34 mouse cellular contexts compared by ENCODE assay signal in genomic region chr2:131163924-131164323, GRCm38 (mm10). TPM values are rescaled to one million over a fixed set of nuclear protein-coding genes. Genes with fewer than 3 reads are reported as not detected.
A peak's percentile ranks its signal among the peaks of the same experiment; 100 is the strongest.
DNase-seq lines count a peak whose midpoint lies in the region; ATAC-seq and TF ChIP-seq lines count a peak whose summit lies in the region.
"Had no signal": no experiment of that assay in that cellular context is flagged by ENCODE, and none has a peak within 500 bp of the region (broad histone marks: within the 10 kb centered on the region; RNA-seq: fewer than 3 reads in every experiment).

No protein-coding gene starts in this region.

- DNase-seq in embryonic facial prominence, embryonic 10.5 days (ENCODE audit: low spot score) = no peak
- peak; percentile 92 for DNase-seq in kidney, adult 2 months
- peak; percentile 30 for DNase-seq in liver, embryonic 11.5 days (ENCODE audit: low spot score)
- peak; percentile 68 to 86 for DNase-seq in kidney, postnatal 36 days
- no peak for DNase-seq in frontal cortex, postnatal 36 days (ENCODE audit: low spot score in 2 of 2)
- DNase-seq: adrenal gland, postnatal 10 days; cerebellum, adult 11 months; cerebellum, adult 9-10 months; cerebellum, postnatal 36 days; gastrocnemius, postnatal 25 days; heart, adult 18-20 months; heart, postnatal 4 days; lung, adult 2 months; lung, postnatal 10 days; right cerebral cortex, postnatal 4 days; thymus, adult 18-20 months; thymus, postnatal 25 days had no signal

- no peak overlapping the region for H3K4me3 ChIP-seq in embryonic facial prominence, embryonic 13.5 days
- no peak overlapping the region for H3K4me3 ChIP-seq in embryonic facial prominence, embryonic 10.5 days
- peak overlapping the region; percentile 45 for H3K4me3 ChIP-seq in kidney, adult 2 months (ENCODE audit: insufficient read depth, low read depth, low read length)
- no peak overlapping the region for H3K4me3 ChIP-seq in kidney, embryonic 16.5 days (ENCODE audit: low read length)
- no peak overlapping the region for H3K4me3 ChIP-seq in liver, embryonic 11.5 days (ENCODE audit: low read depth, low read length)
- H3K4me3 ChIP-seq in liver, embryonic 12.5 days = no peak overlapping the region
- H3K4me3 ChIP-seq: embryonic facial prominence, embryonic 12.5 days; forebrain, embryonic 13.5 days; heart, embryonic 12.5 days; midbrain, embryonic 13.5 days; neural tube, embryonic 13.5 days had no signal

- H3K4me1 ChIP-seq in embryonic facial prominence, embryonic 13.5 days = peaks cover 19% of the 10 kb centered on the region
- H3K4me1 ChIP-seq in embryonic facial prominence, embryonic 10.5 days = peaks cover 14% of the 10 kb centered on the region
- peaks cover 8% of the 10 kb centered on the region; the same call in 1 of the 2 replicates for H3K4me1 ChIP-seq in kidney, adult 2 months (ENCODE audit: control insufficient read depth, insufficient read depth, low read length)
- peaks cover 8% of the 10 kb centered on the region for H3K4me1 ChIP-seq in kidney, embryonic 16.5 days (ENCODE audit: insufficient read depth, low read length)
- H3K4me1 ChIP-seq in liver, embryonic 11.5 days (replicated peaks; ENCODE audit: control insufficient read depth, insufficient read depth, low read length) = peaks cover 7% of the 10 kb centered on the region; the same call in 1 of the 2 replicates
- peaks cover 11% of the 10 kb centered on the region for H3K4me1 ChIP-seq in liver, embryonic 12.5 days

- no peak for TF ChIP-seq CTCF in kidney, adult 2 months (conservative IDR thresholded peaks at IDR 0.05; ENCODE audit: insufficient read depth, insufficient read length, low read depth, low read length)

- 56% methylated on average over 7 of the region's 7 CpGs for WGBS in embryonic facial prominence, embryonic 13.5 days
- 73% methylated on average over 7 of the region's 7 CpGs for WGBS in embryonic facial prominence, embryonic 10.5 days
- 51% methylated on average over 7 of the region's 7 CpGs for WGBS in kidney, adult 2 months
- WGBS in kidney, embryonic 16.5 days = 74% methylated on average over 7 of the region's 7 CpGs
- 71% methylated on average over 7 of the region's 7 CpGs for WGBS in liver, embryonic 11.5 days
- WGBS in liver, embryonic 12.5 days (ENCODE audit: insufficient replicate concordance) = 68% methylated on average over 7 of the region's 7 CpGs

- H3K4me2 ChIP-seq in embryonic facial prominence, embryonic 13.5 days = no peak overlapping the region
- H3K4me2 ChIP-seq in kidney, embryonic 16.5 days (replicated peaks; ENCODE audit: low read depth, low read length) = no peak overlapping the region
- H3K4me2 ChIP-seq in liver, embryonic 11.5 days = no peak overlapping the region
- no peak overlapping the region for H3K4me2 ChIP-seq in liver, embryonic 12.5 days
- H3K4me2 ChIP-seq: embryonic facial prominence, embryonic 12.5 days; forebrain, embryonic 13.5 days; heart, embryonic 12.5 days; hindbrain, embryonic 14.5 days; midbrain, embryonic 13.5 days; neural tube, embryonic 13.5 days had no signal

- no peak for TF ChIP-seq POLR2A in kidney, adult 2 months (IDR thresholded peaks at IDR 0.05; ENCODE audit: low read depth, low read length)

- H3K9me3 ChIP-seq in embryonic facial prominence, embryonic 13.5 days = no peaks in the 10 kb centered on the region
- peaks cover 3% of the 10 kb centered on the region; the same call in 1 of the 2 replicates for H3K9me3 ChIP-seq in embryonic facial prominence, embryonic 10.5 days
- peaks cover 8% of the 10 kb centered on the region for H3K9me3 ChIP-seq in kidney, embryonic 16.5 days (ENCODE audit: low read length)
- H3K9me3 ChIP-seq in liver, embryonic 11.5 days (ENCODE audit: control insufficient read depth, low read length) = no peaks in the 10 kb centered on the region
- no peaks in the 10 kb centered on the region for H3K9me3 ChIP-seq in liver, embryonic 12.5 days (replicated peaks)
- H3K9me3 ChIP-seq: embryonic facial prominence, embryonic 12.5 days; forebrain, embryonic 13.5 days; midbrain, embryonic 13.5 days had no signal

- H3K9ac ChIP-seq in embryonic facial prominence, embryonic 13.5 days = no peak overlapping the region
- no peak overlapping the region for H3K9ac ChIP-seq in kidney, embryonic 16.5 days (replicated peaks; ENCODE audit: low read length)
- H3K9ac ChIP-seq in liver, embryonic 11.5 days (ENCODE audit: low read depth, low read length) = no peak overlapping the region
- H3K9ac ChIP-seq in liver, embryonic 12.5 days = no peak overlapping the region
- H3K9ac ChIP-seq: embryonic facial prominence, embryonic 12.5 days; forebrain, embryonic 13.5 days; heart, embryonic 12.5 days; hindbrain, embryonic 14.5 days; liver, embryonic 14.5 days; midbrain, embryonic 13.5 days; neural tube, embryonic 13.5 days had no signal

- no peak for ATAC-seq in embryonic facial prominence, embryonic 13.5 days (ENCODE audit: insufficient number of reproducible peaks, insufficient read depth, low FRiP score, low TSS enrichment, low read depth)
- ATAC-seq in kidney, embryonic 16.5 days (ENCODE audit: low FRiP score, low TSS enrichment) = no peak
- ATAC-seq in liver, embryonic 11.5 days (replicated peaks; ENCODE audit: low FRiP score) = no peak
- no peak for ATAC-seq in liver, embryonic 12.5 days
- ATAC-seq: forebrain, embryonic 13.5 days; midbrain, embryonic 13.5 days had no signal

- H3K27ac ChIP-seq in embryonic facial prominence, embryonic 13.5 days = peak overlapping the region; percentile 48
- no peak overlapping the region for H3K27ac ChIP-seq in embryonic facial prominence, embryonic 10.5 days (replicated peaks)
- H3K27ac ChIP-seq in kidney, adult 2 months (ENCODE audit: insufficient read depth, low read depth, low read length) = peak overlapping the region; percentile 94
- H3K27ac ChIP-seq in kidney, embryonic 16.5 days (ENCODE audit: low read length) = no peak overlapping the region
- H3K27ac ChIP-seq in liver, embryonic 11.5 days (ENCODE audit: low read depth, low read length) = no peak overlapping the region
- no peak overlapping the region for H3K27ac ChIP-seq in liver, embryonic 12.5 days
- H3K27ac ChIP-seq: embryonic facial prominence, embryonic 12.5 days; forebrain, embryonic 13.5 days; hindbrain, embryonic 14.5 days; liver, embryonic 14.5 days; macrophage; midbrain, embryonic 13.5 days; neural tube, embryonic 13.5 days; stomach, postnatal 0 days had no signal

- no peaks in the 10 kb centered on the region for H3K27me3 ChIP-seq in embryonic facial prominence, embryonic 13.5 days
- no peaks in the 10 kb centered on the region; the same call in 1 of the 2 replicates for H3K27me3 ChIP-seq in embryonic facial prominence, embryonic 10.5 days (replicated peaks; ENCODE audit: low read depth, poor library complexity, severe bottlenecking)
- H3K27me3 ChIP-seq in kidney, adult 2 months (replicated peaks; ENCODE audit: control insufficient read depth, insufficient read depth, low read length) = no peaks in the 10 kb centered on the region
- H3K27me3 ChIP-seq in kidney, embryonic 16.5 days (ENCODE audit: insufficient read depth, low read length) = no peaks in the 10 kb centered on the region
- no peaks in the 10 kb centered on the region for H3K27me3 ChIP-seq in liver, embryonic 11.5 days (replicated peaks; ENCODE audit: control insufficient read depth, insufficient read depth, low read length)
- H3K27me3 ChIP-seq in liver, embryonic 12.5 days (replicated peaks) = peaks cover 21% of the 10 kb centered on the region
- H3K27me3 ChIP-seq: embryonic facial prominence, embryonic 12.5 days; forebrain, embryonic 13.5 days; midbrain, embryonic 13.5 days; neural tube, embryonic 13.5 days had no signal

- H3K36me3 ChIP-seq in embryonic facial prominence, embryonic 13.5 days = no peaks in the 10 kb centered on the region
- no peaks in the 10 kb centered on the region for H3K36me3 ChIP-seq in embryonic facial prominence, embryonic 10.5 days (replicated peaks)
- H3K36me3 ChIP-seq in kidney, adult 2 months (ENCODE audit: control insufficient read depth, insufficient read depth, low read length) = no peaks in the 10 kb centered on the region
- no peaks in the 10 kb centered on the region for H3K36me3 ChIP-seq in kidney, embryonic 16.5 days (ENCODE audit: insufficient read depth, low read length)
- H3K36me3 ChIP-seq in liver, embryonic 11.5 days (ENCODE audit: control insufficient read depth, insufficient read depth, low read length) = no peaks in the 10 kb centered on the region
- no peaks in the 10 kb centered on the region for H3K36me3 ChIP-seq in liver, embryonic 12.5 days
- H3K36me3 ChIP-seq: embryonic facial prominence, embryonic 12.5 days; G1E; heart, embryonic 12.5 days; midbrain, embryonic 13.5 days; neural tube, embryonic 13.5 days had no signal

RNA-seq across cellular contexts. Expression of gene 1700037H04Rik, which starts 4.0 kb away (rescaled TPM):
- 67.5 and 71.4 TPM in 2 replicates for polyA plus RNA-seq in embryonic facial prominence, embryonic 13.5 days (2015; fragmentation: Nextera tagmentation; extraction: Ambion mirVana)
- polyA plus RNA-seq in embryonic facial prominence, embryonic 10.5 days (2016; fragmentation: Nextera tagmentation; extraction: Ambion mirVana) = 115 and 119 TPM in 2 replicates
- polyA plus RNA-seq in kidney, adult 2 months (2012; rRNA removed) = 107 and 112 TPM in 2 replicates
- polyA plus RNA-seq in kidney, embryonic 16.5 days (2015; fragmentation: Nextera tagmentation; extraction: Ambion mirVana) = 98.2 and 101 TPM in 2 replicates
- 130 TPM in 2 replicates for polyA plus RNA-seq in liver, embryonic 11.5 days (2014; fragmentation: Nextera tagmentation; extraction: Ambion mirVana)
- 131 and 141 TPM in 2 replicates for polyA plus RNA-seq in liver, embryonic 12.5 days (2016; fragmentation: Nextera tagmentation; extraction: Ambion mirVana)

RNA-seq across cellular contexts. Expression of gene Cenpb, which starts 15.9 kb away (rescaled TPM):
- 12.3 and 12.4 TPM in 2 replicates for polyA plus RNA-seq in embryonic facial prominence, embryonic 13.5 days (2015; fragmentation: Nextera tagmentation; extraction: Ambion mirVana)
- 7.4 and 7.6 TPM in 2 replicates for polyA plus RNA-seq in embryonic facial prominence, embryonic 10.5 days (2016; fragmentation: Nextera tagmentation; extraction: Ambion mirVana)
- polyA plus RNA-seq in kidney, adult 2 months (2012; rRNA removed) = 95.3 and 105 TPM in 2 replicates
- 9.7 and 10.1 TPM in 2 replicates for polyA plus RNA-seq in kidney, embryonic 16.5 days (2015; fragmentation: Nextera tagmentation; extraction: Ambion mirVana)
- 3.8 and 4.9 TPM in 2 replicates for polyA plus RNA-seq in liver, embryonic 11.5 days (2014; fragmentation: Nextera tagmentation; extraction: Ambion mirVana)
- 5.9 and 6.5 TPM in 2 replicates for polyA plus RNA-seq in liver, embryonic 12.5 days (2016; fragmentation: Nextera tagmentation; extraction: Ambion mirVana)

RNA-seq across cellular contexts. Expression of gene Cdc25b, which starts 22.8 kb away (rescaled TPM):
- polyA plus RNA-seq in embryonic facial prominence, embryonic 13.5 days (2015; fragmentation: Nextera tagmentation; extraction: Ambion mirVana) = 53.8 and 57.5 TPM in 2 replicates
- 50.0 and 52.6 TPM in 2 replicates for polyA plus RNA-seq in embryonic facial prominence, embryonic 10.5 days (2016; fragmentation: Nextera tagmentation; extraction: Ambion mirVana)
- polyA plus RNA-seq in kidney, adult 2 months (2012; rRNA removed) = 12.9 TPM in 2 replicates
- polyA plus RNA-seq in kidney, embryonic 16.5 days (2015; fragmentation: Nextera tagmentation; extraction: Ambion mirVana) = 73.8 and 87.0 TPM in 2 replicates
- polyA plus RNA-seq in liver, embryonic 11.5 days (2014; fragmentation: Nextera tagmentation; extraction: Ambion mirVana) = 76.4 and 85.4 TPM in 2 replicates
- polyA plus RNA-seq in liver, embryonic 12.5 days (2016; fragmentation: Nextera tagmentation; extraction: Ambion mirVana) = 172 and 182 TPM in 2 replicates

RNA-seq across cellular contexts. Expression of gene Spef1, which starts 23.2 kb away (rescaled TPM):
- 4.4 and 5.1 TPM in 2 replicates for polyA plus RNA-seq in embryonic facial prominence, embryonic 13.5 days (2015; fragmentation: Nextera tagmentation; extraction: Ambion mirVana)
- polyA plus RNA-seq in embryonic facial prominence, embryonic 10.5 days (2016; fragmentation: Nextera tagmentation; extraction: Ambion mirVana) = 3.2 TPM in 2 replicates
- 4.6 and 5.2 TPM in 2 replicates for polyA plus RNA-seq in kidney, adult 2 months (2012; rRNA removed)
- polyA plus RNA-seq in kidney, embryonic 16.5 days (2015; fragmentation: Nextera tagmentation; extraction: Ambion mirVana) = 3.3 and 4.7 TPM in 2 replicates
- 1.3 and 1.5 TPM in 2 replicates for polyA plus RNA-seq in liver, embryonic 11.5 days (2014; fragmentation: Nextera tagmentation; extraction: Ambion mirVana)
- polyA plus RNA-seq in liver, embryonic 12.5 days (2016; fragmentation: Nextera tagmentation; extraction: Ambion mirVana) = 1.0 and 1.1 TPM in 2 replicates

RNA-seq across cellular contexts. Expression of gene Gm11037, which starts 30.6 kb away (rescaled TPM):
- polyA plus RNA-seq in embryonic facial prominence, embryonic 13.5 days (2015; fragmentation: Nextera tagmentation; extraction: Ambion mirVana) = not detected in 2 replicates
- polyA plus RNA-seq in embryonic facial prominence, embryonic 10.5 days (2016; fragmentation: Nextera tagmentation; extraction: Ambion mirVana) = not detected in 2 replicates
- not detected in 2 replicates for polyA plus RNA-seq in kidney, adult 2 months (2012; rRNA removed)
- polyA plus RNA-seq in kidney, embryonic 16.5 days (2015; fragmentation: Nextera tagmentation; extraction: Ambion mirVana) = not detected in 2 replicates
- not detected in 2 replicates for polyA plus RNA-seq in liver, embryonic 11.5 days (2014; fragmentation: Nextera tagmentation; extraction: Ambion mirVana)
- polyA plus RNA-seq in liver, embryonic 12.5 days (2016; fragmentation: Nextera tagmentation; extraction: Ambion mirVana) = not detected in 2 replicates
- polyA plus RNA-seq: C2C12; embryonic facial prominence, embryonic 12.5 days; forebrain, embryonic 13.5 days; G1E; heart, embryonic 12.5 days; heart, postnatal 0 days; hindbrain, embryonic 14.5 days; limb, embryonic 11.5 days; liver, embryonic 14.5 days; lung, adult 2 months; macrophage; midbrain, embryonic 13.5 days; neural tube, embryonic 13.5 days; spleen, adult 2 months; stomach, postnatal 0 days had no signal

Comparison
In these comparisons a context has a peak if more than half of its experiments do, and no peak if none do; other contexts are left out.
1. H3K27ac ChIP-seq: peak in embryonic facial prominence, embryonic 13.5 days (single experiment) and kidney, adult 2 months (single experiment); none in embryonic facial prominence, embryonic 10.5 days (single experiment), kidney, embryonic 16.5 days (single experiment), liver, embryonic 11.5 days (single experiment) and liver, embryonic 12.5 days (single experiment).
2. DNase-seq: peak in kidney, adult 2 months (single experiment), liver, embryonic 11.5 days (single experiment) and kidney, postnatal 36 days (2 of 2); none in embryonic facial prominence, embryonic 10.5 days (single experiment) and frontal cortex, postnatal 36 days (0 of 2).